Mouse (Mus musculus): ENCODE measurements around the gene Gm21812. TPM values are rescaled to one million over a fixed set of nuclear protein-coding genes. Genes with fewer than 3 reads are reported as not detected.
"Not testable (repeated sequence)": the region's sequence is repeated elsewhere in the genome, so short reads cannot be mapped to it uniquely, and the experiment has no call there.

Gene Gm21812
- not detected in 2 replicates for polyA plus RNA-seq (2012; ENCODE audit: insufficient read depth, insufficient read length, missing spikeins)

DNA sequence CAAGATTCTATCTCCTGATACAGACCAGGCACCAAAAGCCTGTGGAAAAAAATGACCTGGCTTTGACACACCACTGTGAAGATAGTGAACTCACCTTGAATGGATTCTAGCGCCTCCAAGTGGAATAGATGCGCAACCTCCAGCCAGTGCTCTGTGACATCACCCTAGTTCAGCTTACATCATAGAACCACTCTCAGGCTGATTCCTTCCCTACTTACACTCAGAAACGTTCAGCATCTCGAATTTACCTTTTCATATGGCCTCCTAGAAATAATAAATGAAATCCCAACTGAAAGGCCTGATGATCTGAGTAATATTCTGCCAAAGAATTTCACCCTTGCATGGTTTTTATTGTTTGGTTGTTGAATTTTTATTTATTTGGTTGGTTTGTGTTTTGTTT, at the start of gene Gm21812:
Gene Gm21812, minus strand, starts transcription at position 101 of the 400 bp plus-strand sequence.
- H3K4me3 ChIP-seq (ENCODE audit: insufficient read depth, low read depth, low read length); H3K27ac ChIP-seq (replicated peaks; ENCODE audit: low read depth, low read length); H3K4me1 ChIP-seq (ENCODE audit: control insufficient read depth, insufficient read depth, insufficient read length, low read length): not testable (repeated sequence)

Other genes with a start within 250 kb of the Gm21812 start
- not detected in 2 replicates for gene Gm21292, start 213.3 kb downstream of the Gm21812 start, polyA plus RNA-seq (2012; ENCODE audit: insufficient read depth, insufficient read length, missing spikeins)
- not detected in 2 replicates for gene Gm21721, start 145.0 kb downstream of the Gm21812 start, polyA plus RNA-seq (2012; ENCODE audit: insufficient read depth, insufficient read length, missing spikeins)
- gene Gm21874, start 69.0 kb upstream of the Gm21812 start, polyA plus RNA-seq (2012; ENCODE audit: insufficient read depth, insufficient read length, missing spikeins), result not detected in 2 replicates

All from brown adipose tissue, adult 24 weeks (tissue).